Mouse (Mus musculus) left cerebral cortex, postnatal 4 days (tissue): ENCODE measurements at regions not wholly inside any gene's neighbourhood (a gene's known extent, or its start where the extent isn't known, plus 50 kb on each side); places are given as distances from the start of the nearest gene placed in this dataset. TPM values are rescaled to one million over a fixed set of nuclear protein-coding genes. Genes with fewer than 3 reads are reported as not detected.

Experiments used
- DNase-seq: peaks from one replicate; pipeline ENCODE4 v3.0.0-alpha.2; 2022
- intact Hi-C: fragments of 180-260 bp; cut with DNase I; formaldehyde crosslinking; loops from one replicate; pipeline ENCODE4 v1.15.1; 2025
- microRNA-seq: library from miRNA; unstranded; fragments of <30 nt; microRNA quantifications from one replicate; pipeline ENCODE4 v1.2.0, GENCODE M21; 2022

- no peak for DNase-seq
- intact Hi-C loops = no loop called here
These were observed 163.7 kb downstream of the Calcrl start for GRCm38 (mm10) chr2:84261481-84261880.

GRCm38 (mm10) chr2:84264485-84264884 is 160.7 kb downstream of the Calcrl start:
- intact Hi-C loops = no loop called here
- no peak for DNase-seq

DNA sequence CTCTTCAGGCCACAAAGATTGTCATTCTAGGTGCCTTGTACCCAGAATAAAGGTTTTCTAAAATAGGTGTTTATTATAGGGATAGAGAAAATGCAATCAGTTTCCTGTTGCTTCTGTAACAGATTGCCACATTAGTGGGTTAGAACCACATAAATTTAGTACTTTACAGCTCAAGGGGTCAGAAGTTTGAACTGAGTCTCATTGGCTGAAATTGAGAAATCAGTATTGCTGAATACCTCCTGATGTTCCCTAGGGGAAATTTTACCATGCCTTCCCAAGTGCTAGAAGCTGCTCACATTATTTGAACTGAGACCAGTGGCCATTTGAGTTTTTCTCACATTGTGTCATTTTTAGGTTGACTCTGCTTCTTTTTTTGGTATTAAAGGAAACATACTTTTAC is 160.2 kb downstream of the Calcrl start:
- intact Hi-C loops = no loop called here
- no peak for DNase-seq

GRCm38 (mm10) chr2:84266158-84266557 is 159.1 kb downstream of the Calcrl start:
- no peak for DNase-seq
- intact Hi-C loops = no loop called here

GRCm38 (mm10) chr2:84266883-84267554 is 158.2 kb downstream of the Calcrl start:
- intact Hi-C loops = no loop called here
- no peak for DNase-seq

DNA sequence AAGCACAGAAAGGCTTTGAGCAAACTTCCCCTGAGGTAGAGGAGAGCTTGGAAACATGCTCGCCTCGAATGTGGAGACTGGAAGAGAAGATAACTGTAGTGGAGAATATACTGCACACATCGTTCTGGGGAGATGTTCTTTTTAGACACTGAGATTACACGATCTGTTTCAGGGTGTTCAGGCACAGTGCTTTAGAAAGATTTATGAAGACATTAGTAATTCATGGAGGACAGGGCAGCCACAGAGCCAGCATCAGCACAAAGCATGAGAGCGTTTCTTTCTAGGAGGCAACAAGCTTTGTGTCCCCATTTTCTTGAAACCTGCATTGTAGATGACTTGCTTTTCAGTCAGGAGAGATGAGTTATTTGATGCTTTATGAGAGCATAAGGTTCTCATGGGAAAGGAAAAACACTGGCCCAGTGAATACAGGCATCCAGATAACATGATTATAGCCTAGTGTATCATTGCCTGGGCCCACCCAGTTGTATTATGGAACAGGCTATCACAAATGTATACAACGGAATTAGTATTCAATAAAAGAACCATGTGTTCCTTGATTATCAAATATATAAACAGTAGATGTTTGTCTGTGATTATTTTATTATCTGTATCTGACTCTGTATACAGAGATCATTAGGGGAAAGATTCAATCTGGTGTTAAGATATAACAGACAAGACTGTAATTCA is 151.0 kb downstream of the Calcrl start:
- intact Hi-C loops = no loop called here

GRCm38 (mm10) chr2:84277181-84277580 is 148.0 kb downstream of the Calcrl start:
- intact Hi-C loops = no loop called here
- no peak for DNase-seq

More for the DNA sequence above, 151.0 kb downstream of the Calcrl start:
- no peak for DNase-seq

Small RNA genes in the stretch of these regions (microRNA-seq; reads per million reads assigned to microRNA genes)
- gene Gm25972 = not detected
